Mouse (Mus musculus) heart, adult 9 months (tissue): ENCODE results near the gene Ramp3.
"Not testable (repeated sequence)": the region's sequence is repeated elsewhere in the genome, so short reads cannot be mapped to it uniquely, and the experiment has no call there.

Experiments
- DNase-seq, 2 experiments: peaks; one replicate each; pipeline ENCODE4 v3.0.0; 2022; ENCODE audit warnings: low spot score in 2 of 2

Gene Ramp3

GRCm38 (mm10) chr11:6658271-6658670 lies at the start of gene Ramp3:
Ramp3 (plus strand) TSS chr11:6658521.
- no peak for DNase-seq

- DNase-seq, result no peak
These were observed 42.8 kb upstream of the Ramp3 start for GRCm38 (mm10) chr11:6615250-6616205.

- no peak for DNase-seq
These were observed 34.6 kb upstream of the Ramp3 start for GRCm38 (mm10) chr11:6623704-6624103.

- peak in 1 of 2 experiments; percentile 22 for DNase-seq
These were observed 33.5 kb upstream of the Ramp3 start for GRCm38 (mm10) chr11:6624619-6625382.

- DNase-seq, result peak; percentile 93 to 94
These were observed 32.6 kb upstream of the Ramp3 start, which contains the start of gene Tbrg4 for GRCm38 (mm10) chr11:6625478-6626387. Tbrg4 (minus strand) TSS chr11:6626067.

GRCm38 (mm10) chr11:6626388-6626772 lies 31.9 kb upstream of the Ramp3 start:
- no peak for DNase-seq

- peak; percentile 35 to 41 for DNase-seq
These were observed 30.6 kb upstream of the Ramp3 start for GRCm38 (mm10) chr11:6627731-6628130.

GRCm38 (mm10) chr11:6628568-6628967 lies 29.8 kb upstream of the Ramp3 start:
- no peak for DNase-seq

GRCm38 (mm10) chr11:6629655-6630054 lies 28.7 kb upstream of the Ramp3 start:
- DNase-seq, result no peak

- DNase-seq, result no peak
These were observed 22.2 kb upstream of the Ramp3 start for GRCm38 (mm10) chr11:6636150-6636549.

GRCm38 (mm10) chr11:6638537-6638936 lies 19.8 kb upstream of the Ramp3 start, which contains the start of gene Wap:
Wap (minus strand) TSS chr11:6638637.
- DNase-seq, result no peak

- DNase-seq, result no peak
These were observed 19.2 kb upstream of the Ramp3 start for GRCm38 (mm10) chr11:6639072-6639471.

- DNase-seq, result no peak
These were observed 13.8 kb upstream of the Ramp3 start for GRCm38 (mm10) chr11:6644566-6644965.

GRCm38 (mm10) chr11:6647831-6648724 lies 10.2 kb upstream of the Ramp3 start:
- DNase-seq, result no peak

GRCm38 (mm10) chr11:6650519-6650918 lies 7.8 kb upstream of the Ramp3 start:
- no peak for DNase-seq

GRCm38 (mm10) chr11:6652978-6653377 lies 5.3 kb upstream of the Ramp3 start:
- DNase-seq, result not testable (repeated sequence)

- DNase-seq, result peak in 1 of 2 experiments; percentile 67
These were observed 3.4 kb upstream of the Ramp3 start for GRCm38 (mm10) chr11:6654903-6655302.

- DNase-seq, result no peak
These were observed 2.9 kb downstream of the Ramp3 start for GRCm38 (mm10) chr11:6661206-6661605.

- DNase-seq, result no peak
These were observed 8.3 kb downstream of the Ramp3 start for GRCm38 (mm10) chr11:6666634-6667033.

GRCm38 (mm10) chr11:6669041-6669440 lies 10.7 kb downstream of the Ramp3 start:
- DNase-seq, result no peak
